Mouse (Mus musculus) forebrain, embryonic 14.5 days (tissue): ENCODE data around the gene Rce1. TPM values are rescaled to one million over a fixed set of nuclear protein-coding genes. Genes with fewer than 3 reads are reported as not detected.
"Not testable (repeated sequence)": the region's sequence is repeated elsewhere in the genome, so short reads cannot be mapped to it uniquely, and the experiment has no call there.

Experiments
- ATAC-seq: fragments of 200-750 bp; cut with Nextera tagmentation; 2 replicates; pipeline ENCODE4 v1.8.0; 2017; ENCODE audit warnings: mild to moderate bottlenecking, moderate library complexity
- DNase-seq: peaks from one replicate; pipeline ENCODE4 v3.0.0-alpha.2; 2015; ENCODE audit warnings: low spot score
- H3K27ac ChIP-seq: fragments of 300-500 bp; sonication (generic); 2 replicates; pipeline ENCODE4 v1.5.1; 2014; ENCODE audit warnings: low read depth, mild to moderate bottlenecking, control low read depth, low read length, moderate library complexity
- H3K27me3 ChIP-seq: fragments of 300-500 bp; sonication (generic); replicated peaks from 2 replicates; pipeline ENCODE4 v1.6.1; 2014; ENCODE audit warnings: low read length, control low read depth, mixed read lengths; ENCODE audit not compliant: control insufficient read depth, insufficient read depth
- H3K36me3 ChIP-seq: fragments of 300-500 bp; sonication (generic); 2 replicates; pipeline ENCODE4 v1.6.1; 2014; ENCODE audit warnings: low read length, control low read depth; ENCODE audit not compliant: control insufficient read depth, insufficient read depth
- H3K4me1 ChIP-seq: fragments of 300-500 bp; sonication (generic); 2 replicates; pipeline ENCODE4 v1.6.1; 2014; ENCODE audit warnings: antibody characterized with exemption, low read length, control low read depth; ENCODE audit not compliant: control insufficient read depth, insufficient read depth
- H3K4me2 ChIP-seq: fragments of 300-500 bp; sonication (generic); 2 replicates; pipeline ENCODE4 v1.6.1; 2014; ENCODE audit warnings: mild to moderate bottlenecking, control low read depth, low read length
- H3K4me3 ChIP-seq: fragments of 300-500 bp; sonication (generic); 2 replicates; pipeline ENCODE4 v1.5.1; 2014; ENCODE audit warnings: low read depth, low read length, control low read depth
- H3K9ac ChIP-seq: fragments of 300-500 bp; sonication (generic); 2 replicates; pipeline ENCODE4 v1.6.1; 2014; ENCODE audit warnings: mild to moderate bottlenecking, low read length, control low read depth, moderate library complexity
- H3K9me3 ChIP-seq: fragments of 300-500 bp; sonication (generic); replicated peaks from 2 replicates; pipeline ENCODE4 v1.6.1; 2016; ENCODE audit warnings: low read length, control low read depth, mixed read lengths; ENCODE audit not compliant: control insufficient read depth
- WGBS: fragments of 180-500 bp; shearing (Covaris S2); extraction: QIAGEN DNeasy Blood & Tissue Kit; methylation state at CpG from one replicate; pipeline ENCODE4 v1.1.7; 2014; 5-methylcytosine and 5-hydroxymethylcytosine counted together
- microRNA-seq: library from miRNA; unstranded; fragments of <30 nt; microRNA quantifications from one replicate; pipeline ENCODE4, GENCODE M21; 2016
- polyA plus RNA-seq: library from polyadenylated mRNA; unstranded; fragments of >200 nt; fragmentation: Nextera tagmentation; extraction: Ambion mirVana; gene quantifications from 2 replicates; pipeline ENCODE4 v1.2.1, GENCODE M21; 2014

The Rce1 gene
- polyA plus RNA-seq, 1 experiment from 2014 or later = 57.1 TPM

GRCm38 (mm10) chr19:4586783-4587182 lies 38.7 kb downstream of the Rce1 start:
- H3K9me3 ChIP-seq, H3K27ac ChIP-seq, H3K36me3 ChIP-seq, DNase-seq, H3K4me2 ChIP-seq, H3K4me3 ChIP-seq, H3K9ac ChIP-seq, ATAC-seq, H3K27me3 ChIP-seq, H3K4me1 ChIP-seq: not testable (repeated sequence)

GRCm38 (mm10) chr19:4583856-4584255 lies 41.6 kb downstream of the Rce1 start:
- Histone ChIP-seq H3K9me3 (no peaks in the 10 kb centered on the region), H3K9ac (no peak overlapping the region; the same call in 1 of the 2 replicates), H3K4me3 (no peak overlapping the region), H3K36me3 (no peaks in the 10 kb centered on the region), H3K27me3 (no peaks in the 10 kb centered on the region), H3K4me1 (no peaks in the 10 kb centered on the region), H3K27ac (no peak overlapping the region), H3K4me2 (no peak overlapping the region)
- DNase-seq (peak; percentile 37), ATAC-seq (no peak)
- WGBS = 77% methylated on average over 2 of the region's 2 CpGs

- WGBS = 90% methylated on average over 5 of the region's 5 CpGs
- DNase-seq (no peak), ATAC-seq (no peak)
- no peaks in the 10 kb centered on the region for H3K4me1 ChIP-seq
- no peaks in the 10 kb centered on the region for H3K9me3 ChIP-seq
- H3K9ac ChIP-seq = no peak overlapping the region
- no peak overlapping the region for H3K4me2 ChIP-seq
- no peaks in the 10 kb centered on the region for H3K36me3 ChIP-seq
- no peak overlapping the region for H3K4me3 ChIP-seq
- no peak overlapping the region for H3K27ac ChIP-seq
- H3K27me3 ChIP-seq = no peaks in the 10 kb centered on the region
Measured at GRCm38 (mm10) chr19:4579296-4579695, 46.1 kb downstream of the Rce1 start.

- no peak overlapping the region for H3K4me2 ChIP-seq
- H3K9ac ChIP-seq = no peak overlapping the region
- H3K27me3 ChIP-seq = no peaks in the 10 kb centered on the region
- no peaks in the 10 kb centered on the region for H3K9me3 ChIP-seq
- H3K4me1 ChIP-seq = no peaks in the 10 kb centered on the region
- DNase-seq = no peak
- H3K36me3 ChIP-seq = no peaks in the 10 kb centered on the region
- 76% methylated on average over 2 of the region's 2 CpGs for WGBS
- no peak for ATAC-seq
- H3K27ac ChIP-seq = no peak overlapping the region
- no peak overlapping the region for H3K4me3 ChIP-seq
Measured at GRCm38 (mm10) chr19:4578799-4579198, 46.6 kb downstream of the Rce1 start.

GRCm38 (mm10) chr19:4573241-4573640 lies 52.2 kb downstream of the Rce1 start:
- H3K4me3 ChIP-seq = no peak overlapping the region
- H3K9ac ChIP-seq = no peak overlapping the region
- no peaks in the 10 kb centered on the region for H3K9me3 ChIP-seq
- no peak for DNase-seq
- WGBS = 87% methylated on average over 1 of the region's 1 CpGs
- H3K27me3 ChIP-seq = no peaks in the 10 kb centered on the region
- ATAC-seq = no peak
- H3K27ac ChIP-seq = no peak overlapping the region
- H3K36me3 ChIP-seq = no peaks in the 10 kb centered on the region
- H3K4me1 ChIP-seq = peaks cover 8% of the 10 kb centered on the region; the same call in 1 of the 2 replicates
- no peak overlapping the region for H3K4me2 ChIP-seq

Small RNA genes within 50 kb of the gene (microRNA-seq; reads per million reads assigned to microRNA genes)
- 0.79 reads per million for gene Mir6986

Other genes starting within 250 kb of the Rce1 start
- gene Kdm2a, start 227.4 kb downstream of the Rce1 start, polyA plus RNA-seq = 29.2 and 36.3 TPM in 2 replicates
- 6.3 and 8.3 TPM in 2 replicates for gene Rhod, start 186.2 kb downstream of the Rce1 start, polyA plus RNA-seq
- 1.9 TPM in 2 replicates for gene Syt12, start 148.2 kb downstream of the Rce1 start, polyA plus RNA-seq
- gene 2010003K11Rik, start 127.1 kb downstream of the Rce1 start, polyA plus RNA-seq = not detected in 2 replicates
- 14.8 and 19.2 TPM in 2 replicates for gene Pcx, start 115.2 kb downstream of the Rce1 start, polyA plus RNA-seq
- 12.2 and 12.6 TPM in 2 replicates for gene Lrfn4, start 10.0 kb downstream of the Rce1 start, polyA plus RNA-seq
- gene Gm960, start 73.0 kb upstream of the Rce1 start, polyA plus RNA-seq = 4.1 and 5.0 TPM in 2 replicates
- gene Sptbn2, start 85.5 kb upstream of the Rce1 start, polyA plus RNA-seq = 25.0 and 31.9 TPM in 2 replicates
- gene Rbm4b, start 130.9 kb upstream of the Rce1 start, polyA plus RNA-seq = 185 and 194 TPM in 2 replicates
- gene Rbm4, start 168.3 kb upstream of the Rce1 start, polyA plus RNA-seq = 132 and 140 TPM in 2 replicates
- 9.4 TPM in 2 replicates for gene Gm21992, start 186.0 kb upstream of the Rce1 start, polyA plus RNA-seq
- gene Rbm14, start 186.0 kb upstream of the Rce1 start, polyA plus RNA-seq = 69.1 and 79.5 TPM in 2 replicates
- 34.3 and 40.1 TPM in 2 replicates for gene Ccs, start 213.7 kb upstream of the Rce1 start, polyA plus RNA-seq
- gene Ccdc87, start 213.7 kb upstream of the Rce1 start, polyA plus RNA-seq = 0.50 and 0.69 TPM in 2 replicates
- gene Ctsf, start 229.5 kb upstream of the Rce1 start, polyA plus RNA-seq = 43.9 and 51.5 TPM in 2 replicates